Mouse (Mus musculus): Measurements from ENCODE around the gene Cxcr5.

DNA sequence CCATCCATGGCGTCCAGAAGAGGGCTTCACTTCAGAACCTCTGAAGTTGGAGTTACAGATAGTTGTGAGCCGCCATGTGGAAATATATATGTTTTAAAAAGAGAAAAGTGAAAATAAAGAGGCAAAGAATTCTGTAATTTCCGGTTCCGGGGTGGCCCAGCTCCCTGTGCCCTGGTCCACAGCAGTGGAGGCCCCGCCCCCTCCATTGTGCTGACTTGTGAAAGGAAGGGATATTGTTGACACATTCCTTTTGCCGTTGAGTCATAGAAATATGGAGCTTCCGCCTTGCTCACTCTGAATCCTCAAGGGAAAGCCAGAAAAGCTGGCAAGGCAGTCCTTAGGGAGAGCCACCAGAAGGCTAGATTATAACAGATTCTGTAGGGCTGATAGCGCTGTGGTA, 9.5 kb downstream of the Cxcr5 start:
- TF ChIP-seq CTCF (IDR thresholded peaks at IDR 0.05; ENCODE audit: low read depth, low read length) (no peak), EP300 (IDR thresholded peaks at IDR 0.05; ENCODE audit: insufficient read depth, low read depth, low read length) (no peak)
